Mouse (Mus musculus) E14TG2a.4 (cell line): ENCODE results near the gene Ubr2.

Experiments
- CTCF ChIP-seq: conservative IDR thresholded peaks from 2 replicates; pipeline ENCODE4 v1.5.1; 2014; ENCODE audit warnings: low read length
- NANOG ChIP-seq: IDR thresholded peaks from 2 replicates; pipeline ENCODE4 v1.6.1; 2014; ENCODE audit warnings: borderline replicate concordance, low read length, mixed read lengths

DNA sequence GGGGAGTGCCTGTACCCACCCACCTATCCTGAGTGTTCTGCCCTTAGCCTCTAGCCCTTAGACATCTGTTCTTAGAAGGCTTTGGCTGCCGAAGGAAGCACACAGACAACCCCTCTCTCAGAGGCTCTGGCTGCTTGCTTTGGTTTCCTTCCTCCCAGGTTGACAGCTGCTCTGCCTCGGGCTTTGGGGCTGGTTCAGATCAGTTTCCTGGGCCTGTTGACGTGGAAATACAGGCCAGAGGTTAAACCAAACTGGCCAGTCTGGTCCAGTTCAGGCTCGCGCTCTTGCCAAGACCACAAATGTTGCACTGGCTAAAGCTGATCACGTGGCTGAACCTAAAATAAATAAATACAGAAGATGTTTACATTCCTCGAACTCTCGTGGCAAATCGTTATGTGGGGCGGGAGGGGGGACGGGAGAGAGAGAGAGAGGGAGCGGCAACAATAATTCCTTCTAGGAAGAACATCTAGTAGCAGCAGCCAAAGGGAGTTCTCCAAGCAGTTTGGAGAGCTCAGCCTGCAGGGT, 49.5 kb upstream of the Ubr2 start:
- TF ChIP-seq CTCF, result no peak
- no peak for TF ChIP-seq NANOG
